Mouse (Mus musculus) C2C12 (cell line): ENCODE data around the gene Ttc39b.

Source experiments
- CTCF ChIP-seq: IDR thresholded peaks from one replicate; pipeline ENCODE4 v1.5.1; 2011; ENCODE audit not compliant: control insufficient read depth, insufficient read depth, insufficient read length
- MYOG ChIP-seq: IDR thresholded peaks from one replicate; pipeline ENCODE4 v1.6.1; 2011; ENCODE audit not compliant: control insufficient read depth, insufficient read length; ENCODE audit errors: extremely low read depth
- USF1 ChIP-seq: IDR thresholded peaks from one replicate; pipeline ENCODE4 v1.6.1; 2011; ENCODE audit warnings: low read depth, mild to moderate bottlenecking, control low read depth, moderate library complexity

DNA sequence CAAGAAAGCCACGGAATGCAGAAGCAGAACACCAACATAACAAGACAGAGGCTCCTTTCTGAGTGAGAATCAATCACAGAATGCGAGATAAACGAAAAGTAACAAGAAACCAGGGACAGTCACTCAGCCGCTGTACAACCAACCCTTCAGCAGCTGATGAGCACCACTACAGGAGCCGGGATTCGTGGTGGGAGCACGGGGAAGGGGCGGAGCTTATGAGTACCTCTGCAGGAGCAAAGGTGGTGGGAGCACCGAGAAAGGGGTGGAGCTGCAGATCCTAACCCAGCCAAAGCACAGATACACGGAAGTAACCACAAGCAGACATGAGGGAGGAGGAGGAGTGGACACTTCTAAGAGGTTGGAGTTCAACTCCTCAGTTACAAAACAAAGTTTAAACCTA lies 69.1 kb downstream of the Ttc39b start:
- TF ChIP-seq CTCF, result no peak
- no peak for TF ChIP-seq MYOG
- TF ChIP-seq USF1, result no peak
